Comparison of ENCODE assay signal across 10 mouse cellular contexts in the genomic region with DNA sequence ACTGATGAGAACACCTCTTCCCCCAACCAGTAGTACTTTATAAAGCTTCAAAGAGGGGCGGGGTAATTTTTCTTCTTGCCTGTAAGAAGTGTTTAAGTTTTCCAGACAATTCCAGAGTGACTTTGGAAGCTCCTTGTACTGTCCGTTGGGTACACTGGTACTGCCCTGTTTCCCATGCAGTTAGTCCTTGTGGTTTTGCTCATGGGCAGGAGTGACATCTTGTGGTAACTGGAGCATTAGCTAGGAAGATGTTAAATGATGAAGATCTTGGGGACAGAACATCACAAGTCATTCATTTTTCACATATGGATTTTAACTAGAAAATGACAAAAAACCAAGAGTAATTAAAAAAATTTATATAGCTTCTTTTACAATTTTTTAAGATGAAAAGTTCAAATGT. TPM values are rescaled to one million over a fixed set of nuclear protein-coding genes. Genes with fewer than 3 reads are reported as not detected.
DNase-seq lines count a peak whose midpoint lies in the region; ATAC-seq and TF ChIP-seq lines count a peak whose summit lies in the region.
"Had no signal": no experiment of that assay in that cellular context is flagged by ENCODE, and none has a peak within 500 bp of the region (broad histone marks: within the 10 kb centered on the region; RNA-seq: fewer than 3 reads in every experiment).

No protein-coding gene starts in this region.

- H3K9me3 ChIP-seq in kidney, postnatal 0 days (replicated peaks; ENCODE audit: low read length), result no peaks in the 10 kb centered on the region
- no peaks in the 10 kb centered on the region for H3K9me3 ChIP-seq in kidney, embryonic 14.5 days (ENCODE audit: control insufficient read depth, low read length)
- no peaks in the 10 kb centered on the region for H3K9me3 ChIP-seq in CH12.LX (replicated peaks; ENCODE audit: low read length)
- H3K9me3 ChIP-seq: forebrain, embryonic 13.5 days; hindbrain, embryonic 13.5 days had no signal

- 0 out of 2 replicates have a peak, but pooled peaks cover 3% of the 10 kb centered on the region for H3K79me2 ChIP-seq in CH12.LX (replicated peaks; ENCODE audit: control insufficient read depth, extremely low read depth, insufficient read depth, poor library complexity, severe bottlenecking)

- WGBS in kidney, postnatal 0 days, result 59% methylated on average over 2 of the region's 2 CpGs
- WGBS in kidney, embryonic 14.5 days, result 74% methylated on average over 2 of the region's 2 CpGs

- H3K4me3 ChIP-seq in kidney, postnatal 0 days (replicated peaks; ENCODE audit: low read depth, low read length), result no peak overlapping the region
- H3K4me3 ChIP-seq in kidney, embryonic 14.5 days (ENCODE audit: low read length), result no peak overlapping the region
- H3K4me3 ChIP-seq in CH12.LX (replicated peaks in 1 of 3; ENCODE audit: low read depth in 2 of 3, low read length in 2 of 3, poor library complexity in 1 of 3), result no peak overlapping the region
- H3K4me3 ChIP-seq: forebrain, embryonic 13.5 days; hindbrain, embryonic 13.5 days had no signal

- TF ChIP-seq EP300 in CH12.LX (IDR thresholded peaks at IDR 0.05; ENCODE audit: low read length), result no peak

- dilution Hi-C loops in CH12.LX (cut with MboI; ENCODE audit: extremely low pct_ligation_motif_present, extremely low pct_unique_long_range_greater_than_20kb, low sequenced_read_pairs), result no loop called here

- no peak overlapping the region for H3K27ac ChIP-seq in kidney, postnatal 0 days
- no peak overlapping the region for H3K27ac ChIP-seq in kidney, embryonic 14.5 days (ENCODE audit: low read depth, low read length)
- H3K27ac ChIP-seq in CH12.LX (ENCODE audit: insufficient read depth, low read depth), result no peak overlapping the region
- H3K27ac ChIP-seq: forebrain, embryonic 13.5 days; hindbrain, embryonic 13.5 days had no signal

- H3K4me1 ChIP-seq in kidney, postnatal 0 days (replicated peaks; ENCODE audit: insufficient read depth, low read length), result no peaks in the 10 kb centered on the region
- no peaks in the 10 kb centered on the region for H3K4me1 ChIP-seq in kidney, embryonic 14.5 days (ENCODE audit: control insufficient read depth, insufficient read depth, low read length)
- H3K4me1 ChIP-seq in CH12.LX (ENCODE audit: control insufficient read depth in 1 of 2, insufficient read depth in 2 of 2), result peaks cover 0 to 8% of the 10 kb centered on the region in 2 experiments; a peak in 2 of 4 replicates
- H3K4me1 ChIP-seq: forebrain, embryonic 13.5 days; hindbrain, embryonic 13.5 days had no signal

- H3K27me3 ChIP-seq in kidney, postnatal 0 days (ENCODE audit: insufficient read depth, low read length), result no peaks in the 10 kb centered on the region
- H3K27me3 ChIP-seq in kidney, embryonic 14.5 days (ENCODE audit: control insufficient read depth, insufficient read depth, low read length), result no peaks in the 10 kb centered on the region
- no peaks in the 10 kb centered on the region for H3K27me3 ChIP-seq in CH12.LX (replicated peaks)
- H3K27me3 ChIP-seq: forebrain, embryonic 13.5 days; hindbrain, embryonic 13.5 days had no signal

- in situ Hi-C loops in CH12.LX (cut with MboI; ENCODE audit: low pct_ligation_motif_present, low pct_unique_long_range_greater_than_20kb, low sequenced_read_pairs), result loop anchor here (5.0 kb wide), 1 partner anchor 69 kb away; no protein-coding TSS in a partner anchor

- no peak for TF ChIP-seq POLR2A in CH12.LX (IDR thresholded peaks at IDR 0.05; ENCODE audit: low read depth, low read length)

- no peak overlapping the region for H3K4me2 ChIP-seq in kidney, postnatal 0 days (ENCODE audit: low read length)
- no peak overlapping the region for H3K4me2 ChIP-seq in kidney, embryonic 14.5 days (replicated peaks; ENCODE audit: low read depth, low read length)
- H3K4me2 ChIP-seq in CH12.LX (ENCODE audit: insufficient read depth, low read depth, poor library complexity, severe bottlenecking), result no peak overlapping the region
- H3K4me2 ChIP-seq: forebrain, embryonic 13.5 days; hindbrain, embryonic 13.5 days had no signal

- H3K36me3 ChIP-seq in kidney, postnatal 0 days (ENCODE audit: insufficient read depth, low read length), result peaks cover 25% of the 10 kb centered on the region; the same call in 1 of the 2 replicates
- H3K36me3 ChIP-seq in kidney, embryonic 14.5 days (ENCODE audit: control insufficient read depth, insufficient read depth, low read length), result peaks cover 34% of the 10 kb centered on the region
- H3K36me3 ChIP-seq in CH12.LX (replicated peaks in 1 of 2; ENCODE audit: control insufficient read depth in 1 of 2, insufficient read depth in 1 of 2, low read length in 1 of 2), result peaks cover 32 to 69% of the 10 kb centered on the region in 2 experiments

- peak; percentile 50 for DNase-seq in cerebellum, adult 9-10 months
- DNase-seq in kidney, postnatal 0 days (ENCODE audit: low spot score), result peak; percentile 55
- peak; percentile 15 for DNase-seq in CH12.LX (ENCODE audit: extremely low read depth)
- DNase-seq in heart, postnatal 4 days, result peak; percentile 25
- no peak for DNase-seq in spleen, adult 18-20 months

- peak; percentile 67 for TF ChIP-seq CTCF in kidney, postnatal 0 days (IDR thresholded peaks at IDR 0.05; ENCODE audit: low read depth)
- peak in 1 of 2 experiments; percentile 73; a peak in 2 of 4 replicates for TF ChIP-seq CTCF in CH12.LX (conservative IDR thresholded peaks at IDR 0.05 in 1 of 2, IDR thresholded peaks at IDR 0.05 in 1 of 2; ENCODE audit: low read depth in 2 of 2, low read length in 2 of 2)

- no peak overlapping the region for H3K9ac ChIP-seq in kidney, postnatal 0 days (ENCODE audit: low read depth, low read length)
- H3K9ac ChIP-seq in kidney, embryonic 14.5 days (ENCODE audit: low read depth, low read length), result no peak overlapping the region
- H3K9ac ChIP-seq in CH12.LX (ENCODE audit: insufficient read depth, low read depth), result no peak overlapping the region
- H3K9ac ChIP-seq: forebrain, embryonic 13.5 days; hindbrain, embryonic 13.5 days had no signal

- no peak for ATAC-seq in cerebellum, adult (ENCODE audit: insufficient number of reproducible peaks, low FRiP score, low TSS enrichment)
- 0 out of 2 replicates have a peak, but pooled peaks have one; percentile 29 for ATAC-seq in kidney, postnatal 0 days (replicated peaks; ENCODE audit: low FRiP score, low read depth)
- ATAC-seq in kidney, embryonic 14.5 days (ENCODE audit: low FRiP score, low TSS enrichment), result no peak
- ATAC-seq in granulocyte monocyte progenitor cell, adult 5-6 weeks (replicated peaks; ENCODE audit: poor library complexity, severe bottlenecking), result no peak
- ATAC-seq: forebrain, embryonic 13.5 days had no signal

- peak; percentile 74 for TF ChIP-seq RAD21 in CH12.LX (IDR thresholded peaks at IDR 0.05; ENCODE audit: low read depth, low read length)

TF ChIP-seq in CH12.LX, 34 proteins besides CTCF, POLR2A, EP300 and RAD21:
- peak; percentile 73 for TF ChIP-seq SMC3 (IDR thresholded peaks at IDR 0.05; ENCODE audit: low read depth, low read length)
- TF ChIP-seq MAX (IDR thresholded peaks at IDR 0.05; ENCODE audit: low read length), result no peak
- TF ChIP-seq JUN (IDR thresholded peaks at IDR 0.05; ENCODE audit: insufficient read depth, low read depth, low read length), result no peak
- TF ChIP-seq NELFE (IDR thresholded peaks at IDR 0.05; ENCODE audit: low read depth, low read length), result no peak
- no peak for TF ChIP-seq JUND (conservative IDR thresholded peaks at IDR 0.05; ENCODE audit: low read depth, low read length)
- TF ChIP-seq ZC3H11A (IDR thresholded peaks at IDR 0.05; ENCODE audit: low read depth, low read length), result peak; percentile 9; the same call in 1 of the 2 replicates

RNA-seq across cellular contexts. Expression of a gene that starts 39.1 kb away (rescaled TPM):
- polyA plus RNA-seq in kidney, postnatal 0 days (2015; fragmentation: Nextera tagmentation; extraction: Ambion mirVana), result 18.7 and 19.7 TPM in 2 replicates
- polyA plus RNA-seq in kidney, embryonic 14.5 days (2014; fragmentation: Nextera tagmentation; extraction: Ambion mirVana), result 17.2 and 27.6 TPM in 2 replicates
- 21.0 and 21.1 TPM in 2 replicates for total RNA-seq in CH12.LX (2012; rRNA removed)
- 15.3 and 18.6 TPM in 2 replicates for total RNA-seq in CH12.LX (2014; rRNA removed)
- polyA plus RNA-seq in CH12.LX (2012; ENCODE audit: insufficient read length, low read depth), result 23.6 and 25.1 TPM in 2 replicates
- 10 to 100 TPM; 47.6 to 48.8 TPM for total RNA-seq in heart, postnatal 4 days (2021)
- total RNA-seq in granulocyte monocyte progenitor cell, adult 5-6 weeks (2014; fragmentation: Nextera tagmentation), result 23.6 and 25.4 TPM in 2 replicates
- total RNA-seq in granulocyte monocyte progenitor cell, adult 5-6 weeks (2017), result 26.3 and 29.8 TPM in 2 replicates

Comparison
In these comparisons a context has a peak if more than half of its experiments do, and no peak if none do; other contexts are left out.
1. DNase-seq: peak in cerebellum, adult 9-10 months (single experiment), kidney, postnatal 0 days (single experiment), CH12.LX (single experiment) and heart, postnatal 4 days (single experiment); none in spleen, adult 18-20 months (0 of 2).